Mouse (Mus musculus): ENCODE data around the gene Gm8180.
A peak's percentile ranks its signal among the peaks of the same experiment; 100 is the strongest.
"Not testable (repeated sequence)": the region's sequence is repeated elsewhere in the genome, so short reads cannot be mapped to it uniquely, and the experiment has no call there.

Gene Gm8180

DNA sequence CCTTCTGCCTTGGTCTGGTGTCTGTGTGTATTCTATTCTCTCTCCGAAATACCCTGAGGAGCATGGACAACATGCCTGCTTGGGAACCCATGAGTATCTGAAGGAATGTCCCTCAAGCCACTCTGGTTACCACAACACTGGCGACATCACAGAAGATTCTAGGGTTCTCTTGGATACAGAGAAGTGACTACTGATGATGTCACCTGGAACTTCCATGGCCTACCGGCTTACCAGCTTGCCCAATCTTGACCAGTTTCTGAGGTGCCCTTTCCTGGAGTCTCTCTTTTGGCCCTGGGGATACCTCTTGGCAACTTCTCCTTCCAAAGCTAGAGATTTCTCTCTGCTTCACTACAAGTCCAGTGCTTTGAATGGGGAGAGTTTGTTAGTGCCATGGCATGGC lies at the start of gene Gm8180:
Gm8180 (minus strand) TSS at position 101 of the 400 bp plus-strand sequence.
- DNase-seq, result not testable (repeated sequence)

DNA sequence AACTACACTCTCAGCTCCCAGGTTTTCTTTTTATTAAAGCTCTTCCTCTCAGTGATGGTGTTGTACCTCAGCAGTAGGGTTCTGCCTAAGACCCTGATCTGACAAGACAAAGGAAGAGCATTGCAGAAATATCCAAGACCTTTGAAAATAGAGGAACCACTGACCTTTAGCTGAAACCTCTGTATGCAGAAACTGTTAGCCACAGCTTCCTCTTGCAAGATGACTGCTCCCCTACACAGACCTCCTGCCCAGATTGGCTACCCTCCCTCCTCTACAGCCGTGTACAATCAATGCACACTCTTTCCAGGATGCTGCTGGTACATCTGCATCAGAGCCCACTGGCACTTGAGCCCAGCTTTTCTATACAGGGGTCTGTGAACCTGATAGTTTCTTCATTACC lies 45.8 kb upstream of the Gm8180 start:
- DNase-seq, result not testable (repeated sequence)

DNA sequence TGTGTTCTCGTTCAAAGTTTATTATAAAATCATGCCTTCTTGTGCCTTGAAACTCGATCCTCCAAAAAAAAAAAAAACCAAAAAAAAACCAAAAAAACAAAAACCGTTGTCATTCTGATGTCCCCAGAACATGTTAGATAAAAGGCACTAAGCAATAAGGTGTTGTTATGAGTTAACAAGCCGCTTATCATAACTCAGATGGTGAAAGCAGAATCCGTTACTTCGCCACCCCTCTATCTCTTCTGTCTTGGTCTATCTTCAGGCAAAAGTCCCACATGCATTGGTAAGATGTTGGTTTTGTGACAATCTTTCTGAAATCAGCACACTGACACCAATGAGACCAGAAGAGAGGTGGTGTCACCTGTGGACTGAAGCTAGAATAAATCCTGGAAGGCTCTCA lies 39.6 kb upstream of the Gm8180 start:
- DNase-seq, result not testable (repeated sequence)

DNA sequence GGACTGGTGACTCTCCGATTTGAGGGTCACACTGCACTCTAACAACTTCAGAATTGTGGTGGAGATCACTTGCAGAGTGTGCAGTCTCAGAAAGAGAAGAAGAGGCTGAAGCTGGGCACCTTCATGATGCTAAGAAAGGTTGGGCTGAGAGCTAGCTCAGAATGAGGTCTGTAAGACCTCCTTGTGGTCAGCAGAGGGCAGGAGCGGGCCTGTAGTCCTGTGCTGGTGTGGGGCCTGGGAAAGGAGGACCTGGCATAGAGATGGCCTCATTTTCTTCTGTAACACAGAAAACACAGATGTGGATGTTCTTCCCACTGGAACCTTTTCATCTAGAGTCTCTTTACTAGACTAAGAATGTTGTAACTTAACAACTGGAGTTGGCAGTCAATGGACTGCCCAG lies 37.3 kb upstream of the Gm8180 start:
- DNase-seq, result not testable (repeated sequence)

DNA sequence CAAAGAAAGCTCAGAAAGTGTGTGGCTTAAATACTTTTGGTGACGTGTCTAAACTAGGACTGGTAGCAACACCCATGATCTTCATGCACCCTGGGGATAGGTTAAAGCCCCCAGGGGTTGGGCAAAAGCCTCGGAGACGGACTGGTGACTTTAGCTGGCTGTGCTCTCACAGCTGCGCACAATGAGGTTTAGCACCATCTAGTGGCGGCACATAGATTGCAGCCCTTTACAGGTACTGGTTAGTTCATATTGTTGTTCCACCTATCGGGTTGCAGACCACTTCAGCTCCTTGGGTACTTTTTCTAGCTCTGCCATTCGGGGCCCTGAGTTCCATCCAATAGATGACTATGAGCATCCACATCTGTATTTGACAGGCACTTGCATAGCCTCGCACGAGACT lies 27.9 kb upstream of the Gm8180 start:
- peak; percentile 11 to 59 for DNase-seq

DNA sequence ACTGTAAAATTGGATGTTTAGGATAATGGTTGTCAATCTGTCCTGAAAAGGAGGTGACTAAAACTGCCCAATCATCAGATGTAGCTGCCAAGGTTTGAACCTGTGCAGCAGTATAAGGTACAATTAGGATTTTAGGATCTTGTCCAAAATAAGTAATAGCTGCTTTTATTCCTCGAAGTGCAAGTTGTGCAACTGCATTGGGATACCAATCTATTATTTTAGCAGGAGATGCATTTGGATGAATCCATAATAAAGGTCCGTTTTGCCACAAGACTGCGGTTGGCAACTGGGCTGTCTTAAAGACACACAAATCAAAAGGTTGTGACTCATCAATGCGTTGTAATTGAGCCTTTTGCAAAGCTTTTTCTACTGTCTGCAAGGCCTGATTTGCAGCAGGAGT lies 23.6 kb upstream of the Gm8180 start:
- not testable (repeated sequence) for DNase-seq

DNA sequence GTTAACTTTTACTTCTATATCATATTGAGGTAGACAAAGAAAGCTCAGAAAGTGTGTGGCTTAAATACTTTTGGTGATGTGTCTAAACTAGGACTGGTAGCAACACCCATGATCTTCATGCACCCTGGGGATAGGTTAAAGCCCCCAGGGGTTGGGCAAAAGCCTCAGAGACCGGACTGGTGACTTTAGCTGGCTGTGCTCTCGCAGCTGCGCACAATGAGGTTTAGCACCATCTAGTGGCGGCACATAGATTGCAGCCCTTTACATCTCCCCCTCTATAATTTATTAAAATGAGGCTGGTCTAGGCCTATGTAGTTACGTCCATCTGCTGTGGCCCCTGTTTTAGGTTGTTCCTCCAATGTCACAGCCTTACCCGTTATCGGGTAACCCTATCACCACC lies 19.9 kb upstream of the Gm8180 start:
- DNase-seq, result peak in 1 of 2 experiments; percentile 2

DNA sequence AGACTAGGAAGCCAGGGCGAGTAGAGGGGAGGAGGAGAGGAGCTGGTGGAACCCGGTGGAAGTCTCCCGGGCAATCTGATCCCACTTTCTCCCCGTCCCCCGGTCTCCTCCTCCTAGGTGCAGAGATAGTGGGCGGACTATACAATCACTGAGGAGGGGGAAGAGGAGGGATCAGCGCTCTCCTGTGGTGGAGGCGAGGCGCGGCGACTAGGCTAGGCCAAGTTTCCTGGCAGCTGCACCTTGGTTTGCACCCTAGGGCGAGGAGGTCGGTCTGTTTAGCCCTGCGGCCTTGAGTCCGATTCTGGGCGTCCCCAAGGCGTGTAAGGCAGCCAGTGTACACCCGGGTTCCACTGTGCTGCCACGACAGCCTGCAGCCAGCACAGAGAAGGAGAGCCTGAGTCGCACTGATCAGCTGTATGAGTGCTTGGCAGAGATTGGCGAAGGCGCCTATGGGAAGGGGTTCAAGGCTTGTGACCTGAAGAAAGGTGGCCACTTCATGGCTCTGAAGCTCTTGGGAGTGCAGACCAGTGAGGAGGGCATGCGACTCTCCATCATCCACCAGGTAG lies 12.4 kb upstream of the Gm8180 start:
- not testable (repeated sequence) for DNase-seq

DNA sequence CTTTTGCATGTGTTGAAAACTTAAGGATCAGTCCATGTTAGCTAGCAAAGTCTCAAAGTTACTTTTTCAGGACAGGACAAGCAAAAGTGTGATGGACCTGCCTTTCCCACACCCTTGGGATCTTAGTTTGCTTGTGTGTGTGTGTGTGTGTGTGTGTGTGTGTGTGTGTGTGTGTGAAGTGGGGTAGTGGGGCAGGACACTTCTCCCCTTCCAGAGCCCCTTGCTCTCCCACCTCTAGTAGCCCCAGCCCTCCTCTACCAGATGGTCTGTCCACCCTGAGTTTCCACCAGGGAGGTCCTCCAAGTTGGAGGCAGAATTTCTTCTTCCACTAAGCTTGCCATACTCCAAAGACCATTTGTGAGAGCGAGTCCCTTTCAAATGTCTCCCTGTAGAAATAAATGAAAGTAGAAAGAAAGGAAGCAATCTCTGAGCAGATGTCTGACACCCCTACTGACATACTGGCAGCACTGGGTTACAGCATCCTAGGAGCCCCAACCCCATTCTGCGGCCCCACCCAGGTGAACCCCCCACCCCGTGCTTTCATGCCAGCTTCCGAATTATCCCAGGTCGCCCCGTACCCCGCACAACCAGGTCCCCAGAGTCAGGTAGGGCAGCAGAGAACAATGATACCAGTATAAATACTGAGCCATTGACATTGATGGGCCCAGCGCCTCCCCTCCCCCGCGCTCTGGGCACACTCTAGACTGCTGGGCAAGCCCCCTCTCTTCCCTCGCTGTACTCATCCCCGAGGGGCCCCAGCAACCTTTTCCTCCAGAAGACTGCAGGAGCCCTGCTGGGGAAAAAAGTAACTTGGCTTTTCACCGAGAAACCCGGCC lies 11.7 kb upstream of the Gm8180 start:
- no peak for DNase-seq

DNA sequence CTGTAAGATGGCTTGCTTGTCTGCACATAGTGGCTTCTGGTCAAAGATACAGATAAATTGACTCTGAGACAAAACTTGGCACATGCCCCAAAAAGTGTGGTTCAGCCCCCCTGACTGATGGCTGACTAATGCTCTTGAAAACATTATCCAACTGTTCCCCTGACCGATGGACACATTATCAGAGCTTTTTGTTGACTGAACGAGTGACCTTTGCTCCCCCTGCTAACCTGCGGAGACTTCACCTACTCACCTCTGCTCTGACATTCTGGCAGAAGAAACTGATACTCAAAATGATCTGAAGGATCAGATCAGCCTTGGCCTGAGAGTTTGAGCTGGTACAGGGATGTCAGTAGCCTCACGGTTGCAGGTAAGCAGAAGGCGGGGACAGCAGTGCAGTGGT lies 9.3 kb upstream of the Gm8180 start:
- not testable (repeated sequence) for DNase-seq

DNA sequence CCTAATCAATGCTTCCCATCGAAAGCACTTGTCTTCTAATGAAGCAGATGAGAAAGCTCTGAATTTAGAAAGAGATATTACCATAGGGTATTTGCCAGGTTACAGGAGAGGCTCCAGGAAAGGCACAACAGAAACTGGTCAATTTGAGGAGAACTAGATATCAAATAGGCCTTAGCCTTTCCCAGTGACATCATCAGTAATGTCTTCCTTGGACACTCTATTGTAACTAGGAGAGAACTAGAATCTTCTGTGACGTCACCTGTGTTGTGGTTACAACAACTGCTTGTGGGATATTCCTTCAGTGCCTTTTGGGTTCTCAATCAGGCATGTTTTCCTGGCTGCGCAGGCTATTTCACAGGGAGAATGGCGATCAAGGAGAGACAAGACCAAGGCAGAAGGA lies 37.0 kb downstream of the Gm8180 start, which contains the start of gene Gm6526:
Gm6526 (plus strand) TSS at position 301 of the 400 bp plus-strand sequence.
- not testable (repeated sequence) for DNase-seq

Measured in kidney, adult 8-10 months (tissue).